ENCODE assay signal across 8 mouse cellular contexts in the genomic region with DNA sequence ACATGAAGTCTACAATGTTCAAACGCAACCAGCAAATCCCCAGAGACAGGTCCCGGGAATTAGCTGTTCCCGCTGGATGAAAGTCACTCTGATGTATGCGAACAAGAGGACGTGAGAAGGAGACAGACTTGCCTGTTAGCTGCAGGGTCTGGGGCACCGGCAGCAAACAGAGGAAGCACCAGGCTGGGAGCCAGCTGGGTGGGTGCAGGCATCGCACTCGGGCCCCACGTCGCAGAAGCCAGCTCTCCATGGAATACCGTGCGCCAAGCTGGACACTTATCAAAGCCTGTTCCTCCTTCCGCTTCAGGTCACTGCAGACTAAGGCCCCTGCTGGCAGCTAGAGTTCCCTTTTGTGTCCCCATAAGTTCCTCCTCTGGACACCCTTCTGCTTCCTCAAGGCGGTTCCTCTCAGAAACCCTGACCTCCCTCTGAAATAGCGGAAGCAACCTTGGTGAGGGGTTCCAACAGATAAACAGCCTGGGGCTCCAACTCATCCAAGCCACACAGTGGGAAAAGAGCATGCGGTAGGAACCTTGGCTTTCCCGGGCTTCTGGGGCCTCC. TPM values are rescaled to one million over a fixed set of nuclear protein-coding genes. Genes with fewer than 3 reads are reported as not detected.
A peak's percentile ranks its signal among the peaks of the same experiment; 100 is the strongest.
DNase-seq lines count a peak whose midpoint lies in the region; ATAC-seq and TF ChIP-seq lines count a peak whose summit lies in the region.

Nfam1 (minus strand) TSS at position 326 of the 561 bp plus-strand sequence.

- ATAC-seq in forebrain, embryonic 12.5 days (ENCODE audit: low FRiP score): no peak
- ATAC-seq in hindbrain, postnatal 0 days: no peak
- ATAC-seq in megakaryocyte, adult 5-6 weeks (ENCODE audit: poor library complexity, severe bottlenecking): peak; percentile 83
- ATAC-seq in stomach, embryonic 16.5 days (ENCODE audit: insufficient read depth, low FRiP score): no peak

- H3K27me3 ChIP-seq in forebrain, embryonic 12.5 days: peaks cover 60% of the 10 kb centered on the region
- no peaks in the 10 kb centered on the region for H3K27me3 ChIP-seq in hindbrain, postnatal 0 days (ENCODE audit: insufficient read depth, low read length)
- peaks cover 9% of the 10 kb centered on the region; the same call in 1 of the 2 replicates for H3K27me3 ChIP-seq in stomach, embryonic 16.5 days (ENCODE audit: control insufficient read depth, insufficient read depth, low read length)

- no peak within 1 kb of the TSS for H3K9ac ChIP-seq in forebrain, embryonic 12.5 days
- H3K9ac ChIP-seq in hindbrain, postnatal 0 days (replicated peaks; ENCODE audit: low read length): no peak within 1 kb of the TSS
- peak within 1 kb of the TSS; percentile 22; the same call in 1 of the 2 replicates for H3K9ac ChIP-seq in stomach, embryonic 16.5 days (ENCODE audit: low read length)

- peak; percentile 41 to 59 for DNase-seq in lung, adult 18-20 months
- DNase-seq in lung, postnatal 14 days: no peak
- DNase-seq in hindbrain, postnatal 0 days (ENCODE audit: low spot score): peak; percentile 50
- no peak for DNase-seq in ovary, adult 18-20 months (ENCODE audit: low spot score)
- DNase-seq in cerebellum, adult 9-11 months: no peak

- TF ChIP-seq CTCF in hindbrain, postnatal 0 days (IDR thresholded peaks at IDR 0.05; ENCODE audit: low read depth): 0 out of 2 replicates have a peak, but pooled peaks have one; percentile 14

- WGBS in forebrain, embryonic 12.5 days: 30% methylated on average over 17 of the region's 17 CpGs
- WGBS in hindbrain, postnatal 0 days: 22% methylated on average over 17 of the region's 17 CpGs
- WGBS in stomach, embryonic 16.5 days: 47% methylated on average over 17 of the region's 17 CpGs

- H3K36me3 ChIP-seq in forebrain, embryonic 12.5 days (replicated peaks): no peaks in the 10 kb centered on the region
- H3K36me3 ChIP-seq in hindbrain, postnatal 0 days (ENCODE audit: insufficient read depth, low read length): no peaks in the 10 kb centered on the region
- H3K36me3 ChIP-seq in stomach, embryonic 16.5 days (ENCODE audit: control insufficient read depth, insufficient read depth, low read length): no peaks in the 10 kb centered on the region

- no peak within 1 kb of the TSS for H3K4me3 ChIP-seq in forebrain, embryonic 12.5 days (replicated peaks)
- no peak within 1 kb of the TSS for H3K4me3 ChIP-seq in hindbrain, postnatal 0 days (ENCODE audit: low read length)
- H3K4me3 ChIP-seq in stomach, embryonic 16.5 days (replicated peaks; ENCODE audit: low read length): peak within 1 kb of the TSS; percentile 23

- H3K4me1 ChIP-seq in forebrain, embryonic 12.5 days: peaks cover 47% of the 10 kb centered on the region
- peaks cover 27% of the 10 kb centered on the region for H3K4me1 ChIP-seq in hindbrain, postnatal 0 days (ENCODE audit: insufficient read depth, low read length)
- H3K4me1 ChIP-seq in stomach, embryonic 16.5 days (ENCODE audit: control insufficient read depth, insufficient read depth, low read length): peaks cover 35% of the 10 kb centered on the region

- H3K27ac ChIP-seq in forebrain, embryonic 12.5 days: 0 out of 2 replicates have a peak within 1 kb of the TSS, but pooled peaks have one; percentile 22
- H3K27ac ChIP-seq in hindbrain, postnatal 0 days: peak within 1 kb of the TSS; percentile 48; the same call in 1 of the 2 replicates
- 0 out of 2 replicates have a peak within 1 kb of the TSS, but pooled peaks have one; percentile 34 for H3K27ac ChIP-seq in stomach, embryonic 16.5 days (ENCODE audit: low read length)

- H3K4me2 ChIP-seq in forebrain, embryonic 12.5 days: peak within 1 kb of the TSS; percentile 44
- peak within 1 kb of the TSS; percentile 38; the same call in 1 of the 2 replicates for H3K4me2 ChIP-seq in hindbrain, postnatal 0 days (ENCODE audit: low read depth, low read length)
- 0 out of 2 replicates have a peak within 1 kb of the TSS, but pooled peaks have one; percentile 5 for H3K4me2 ChIP-seq in stomach, embryonic 16.5 days (ENCODE audit: low read depth, low read length)

- no peaks in the 10 kb centered on the region for H3K9me3 ChIP-seq in forebrain, embryonic 12.5 days
- no peaks in the 10 kb centered on the region for H3K9me3 ChIP-seq in hindbrain, postnatal 0 days (ENCODE audit: low read length)
- H3K9me3 ChIP-seq in stomach, embryonic 16.5 days (replicated peaks; ENCODE audit: control insufficient read depth, low read length): no peaks in the 10 kb centered on the region

RNA-seq across cellular contexts. Expression of gene Nfam1, which starts in this region (rescaled TPM):
- polyA plus RNA-seq in forebrain, embryonic 12.5 days (2016; fragmentation: Nextera tagmentation; extraction: Ambion mirVana): 1.4 and 1.7 TPM in 2 replicates
- 1.7 and 3.3 TPM in 2 replicates for total RNA-seq in hindbrain, postnatal 0 days (2014; rRNA removed)
- 1.7 and 1.8 TPM in 2 replicates for polyA plus RNA-seq in hindbrain, postnatal 0 days (2015; fragmentation: Nextera tagmentation; extraction: Ambion mirVana)
- 159 TPM in 2 replicates for total RNA-seq in megakaryocyte, adult 5-6 weeks (2015)
- total RNA-seq in megakaryocyte, adult 5-6 weeks (2017): 189 and 212 TPM in 2 replicates
- 5.6 and 7.4 TPM in 2 replicates for polyA plus RNA-seq in stomach, embryonic 16.5 days (2015; fragmentation: Nextera tagmentation; extraction: Ambion mirVana)

Comparison
In these comparisons a context has a peak if more than half of its experiments do, and no peak if none do; other contexts are left out.
1. RNA of gene Nfam1 (total RNA-seq): 159 to 212 TPM in megakaryocyte, adult 5-6 weeks; 1.7 to 3.3 TPM in hindbrain, postnatal 0 days; every median in the first group is over 10 times any median in the second.
2. DNase-seq: peak in lung, adult 18-20 months (2 of 2) and hindbrain, postnatal 0 days (single experiment); none in lung, postnatal 14 days (single experiment), ovary, adult 18-20 months (single experiment) and cerebellum, adult 9-11 months (single experiment).
3. Peak in every context shown above with its lines, with median percentiles within 50 percentile points of each other: H3K27ac ChIP-seq and H3K4me2 ChIP-seq.